Mouse (Mus musculus): ENCODE measurements around the gene Olfr20. TPM values are rescaled to one million over a fixed set of nuclear protein-coding genes. Genes with fewer than 3 reads are reported as not detected.

Olfr20 gene
- not detected in 2 replicates for polyA plus RNA-seq (2012; rRNA removed)

DNA sequence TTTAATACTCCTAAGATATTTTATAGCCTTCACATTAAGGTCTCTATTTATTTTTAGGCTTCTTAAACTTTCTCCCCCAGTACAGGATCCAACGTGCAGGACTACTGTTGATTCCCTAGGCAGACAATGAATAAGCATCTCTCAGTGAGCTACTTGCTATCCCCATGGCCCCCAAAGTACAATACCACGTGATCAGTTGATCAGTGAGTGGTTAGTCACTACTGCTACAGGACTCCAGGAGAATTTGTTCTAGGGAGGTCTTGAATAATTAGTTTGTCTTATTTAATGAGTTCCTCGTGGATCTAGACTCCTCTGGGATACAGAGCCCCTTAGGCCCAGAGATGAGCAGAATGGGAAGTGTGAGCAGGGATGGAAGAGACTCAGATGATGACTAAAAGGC lies at the start of gene Olfr20:
Olfr20 (plus strand) TSS at position 301 of the 400 bp plus-strand sequence.

GRCm38 (mm10) chr11:73329442-73329841 lies 21.1 kb upstream of the Olfr20 start, which contains the start of the genes Aspa, Gm49340 and Spata22:
TSS of gene Aspa (minus strand) at chr11:73329596.
TSS of gene Gm49340 (plus strand) at chr11:73329741.
TSS of gene Spata22 (plus strand) at chr11:73329741.

GRCm38 (mm10) chr11:73370946-73371345 lies 20.4 kb downstream of the Olfr20 start, which contains the start of gene Olfr376:
TSS of gene Olfr376 (plus strand) at chr11:73371246.

DNA sequence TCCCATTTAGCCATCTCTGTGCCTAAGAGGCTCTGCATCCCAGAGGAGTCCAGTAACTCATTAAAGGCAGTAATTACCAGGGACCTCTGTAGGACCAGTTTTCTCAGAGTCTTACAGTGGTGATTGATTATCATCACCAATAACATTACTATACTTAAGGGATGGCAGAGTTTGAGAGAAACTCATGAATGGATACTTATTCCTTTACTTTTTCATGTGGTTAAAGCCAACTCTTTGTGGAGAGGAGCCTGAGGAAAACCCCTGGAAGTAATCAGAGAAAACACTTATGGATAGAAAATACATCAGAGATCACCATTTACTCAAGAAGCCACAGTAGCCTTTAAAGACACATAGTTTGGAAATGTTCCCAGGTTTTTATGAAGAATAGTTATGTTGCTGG lies 48.9 kb downstream of the Olfr20 start, which contains the start of gene Olfr1:
Olfr1 (minus strand) TSS at position 101 of the 400 bp plus-strand sequence.

Other genes with a start within 250 kb of the Olfr20 start
- 0.95 and 1.3 TPM in 2 replicates for gene Haspin, start 212.5 kb upstream of the Olfr20 start, polyA plus RNA-seq (2012; rRNA removed)
- gene P2rx5, start 190.4 kb upstream of the Olfr20 start, polyA plus RNA-seq (2012; rRNA removed) = 0.75 and 1.1 TPM in 2 replicates
- 91.8 and 93.2 TPM in 2 replicates for gene Emc6, start 173.7 kb upstream of the Olfr20 start, polyA plus RNA-seq (2012; rRNA removed)
- gene Tax1bp3, start 173.7 kb upstream of the Olfr20 start, polyA plus RNA-seq (2012; rRNA removed) = 80.0 and 80.1 TPM in 2 replicates
- 21.3 and 21.5 TPM in 2 replicates for gene Ctns, start 151.7 kb upstream of the Olfr20 start, polyA plus RNA-seq (2012; rRNA removed)
- gene Shpk, start 151.3 kb upstream of the Olfr20 start, polyA plus RNA-seq (2012; rRNA removed) = 2.0 and 2.4 TPM in 2 replicates
- gene Trpv1, start 116.5 kb upstream of the Olfr20 start, polyA plus RNA-seq (2012; rRNA removed) = 0.19 and 0.64 TPM in 2 replicates
- 0.30 and 0.37 TPM in 2 replicates for gene Trpv3, start 83.4 kb upstream of the Olfr20 start, polyA plus RNA-seq (2012; rRNA removed)
- gene Aspa, start 21.2 kb upstream of the Olfr20 start, polyA plus RNA-seq (2012; rRNA removed) = 2.5 and 2.6 TPM in 2 replicates
- gene Gm49340, start 21.0 kb upstream of the Olfr20 start, polyA plus RNA-seq (2012; rRNA removed) = not detected in 2 replicates
- gene Spata22, start 21.0 kb upstream of the Olfr20 start, polyA plus RNA-seq (2012; rRNA removed) = 0.05 TPM in 1 of 2 replicates, not detected in the other
- gene Olfr376, start 20.5 kb downstream of the Olfr20 start, polyA plus RNA-seq (2012; rRNA removed) = not detected in 2 replicates
- gene Olfr1, start 48.8 kb downstream of the Olfr20 start, polyA plus RNA-seq (2012; rRNA removed) = not detected in 2 replicates
- not detected in 2 replicates for gene Olfr378, start 77.7 kb downstream of the Olfr20 start, polyA plus RNA-seq (2012; rRNA removed)
- not detected in 2 replicates for gene Olfr380, start 106.7 kb downstream of the Olfr20 start, polyA plus RNA-seq (2012; rRNA removed)
- gene Olfr381, start 140.8 kb downstream of the Olfr20 start, polyA plus RNA-seq (2012; rRNA removed) = not detected in 2 replicates
- gene Olfr382, start 166.4 kb downstream of the Olfr20 start, polyA plus RNA-seq (2012; rRNA removed) = not detected in 2 replicates
- gene Olfr385, start 242.2 kb downstream of the Olfr20 start, polyA plus RNA-seq (2012; rRNA removed) = not detected in 2 replicates
- gene Olfr384, start 247.8 kb downstream of the Olfr20 start, polyA plus RNA-seq (2012; rRNA removed) = not detected in 2 replicates

Data from central nervous system, embryonic 18 days (tissue).